Mouse (Mus musculus): ENCODE measurements at regions not wholly inside any gene's neighbourhood (a gene's known extent, or its start where the extent isn't known, plus 50 kb on each side); places are given as distances from the start of the nearest gene placed in this dataset.
A peak's percentile ranks its signal among the peaks of the same experiment; 100 is the strongest.

- no peak for DNase-seq
These were observed 60.9 kb upstream of the Foxa2 start for GRCm38 (mm10) chr2:148107607-148108115.

DNA sequence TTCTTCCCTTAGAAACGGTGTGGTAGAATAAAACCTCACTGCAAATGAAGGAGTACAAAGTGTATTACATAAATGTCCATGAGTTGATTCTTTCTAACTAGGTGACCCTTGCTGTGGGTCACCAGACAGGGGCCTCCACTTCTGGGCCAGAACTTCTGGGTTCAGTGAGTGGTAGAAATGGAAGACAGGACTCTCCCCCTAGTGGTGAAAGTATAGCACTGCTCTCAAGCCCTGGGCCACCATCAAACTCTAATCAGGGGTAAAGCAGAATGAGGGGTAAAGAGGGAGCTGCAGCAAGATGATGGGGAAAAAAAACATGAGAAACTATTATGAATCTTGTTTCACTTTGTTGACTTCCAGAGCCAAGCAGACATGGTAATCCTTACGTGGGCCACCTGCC lies 63.4 kb upstream of the Foxa2 start:
- DNase-seq: peak; percentile 6

DNA sequence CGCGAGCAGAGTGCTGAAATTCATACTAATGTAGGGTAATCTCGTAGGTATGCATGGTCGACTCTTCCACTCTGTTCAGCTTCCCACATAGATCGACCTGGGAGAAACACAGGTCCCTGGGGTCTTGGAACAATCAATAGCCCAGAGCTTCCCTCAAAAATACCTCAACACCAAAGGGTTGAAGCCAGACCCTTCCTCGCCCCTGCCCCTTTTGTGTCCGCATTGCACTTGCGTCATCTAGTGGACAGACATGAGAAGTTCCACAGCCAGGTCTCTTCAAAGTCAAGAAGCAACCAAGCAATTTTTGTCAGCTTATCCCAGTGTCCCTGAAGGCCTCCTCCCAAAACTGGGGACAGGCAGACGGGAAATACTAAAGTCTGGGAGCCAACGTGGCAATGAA lies 65.1 kb upstream of the Foxa2 start:
- DNase-seq: no peak

DNA sequence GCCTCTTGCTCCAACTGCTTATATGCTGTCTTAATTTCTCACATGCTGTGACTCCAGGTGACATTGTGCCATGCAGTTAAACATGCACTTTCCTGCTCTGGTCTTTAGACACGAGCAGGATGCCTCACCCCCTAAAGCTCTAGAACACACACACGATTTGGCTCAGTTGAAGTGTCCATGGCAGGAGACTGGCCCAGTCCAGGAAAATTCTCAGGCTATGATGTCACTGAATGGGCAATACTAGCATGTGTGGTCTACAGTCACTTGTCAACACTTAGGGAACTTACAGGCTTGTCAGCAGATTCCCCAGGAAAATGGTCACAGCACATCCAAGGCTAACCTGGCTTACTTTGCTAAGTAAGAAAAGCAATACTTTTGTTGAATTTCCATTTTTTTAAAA lies 66.4 kb upstream of the Foxa2 start:
- DNase-seq: no peak

GRCm38 (mm10) chr2:148114600-148114999 lies 67.8 kb upstream of the Foxa2 start:
- no peak for DNase-seq

DNA sequence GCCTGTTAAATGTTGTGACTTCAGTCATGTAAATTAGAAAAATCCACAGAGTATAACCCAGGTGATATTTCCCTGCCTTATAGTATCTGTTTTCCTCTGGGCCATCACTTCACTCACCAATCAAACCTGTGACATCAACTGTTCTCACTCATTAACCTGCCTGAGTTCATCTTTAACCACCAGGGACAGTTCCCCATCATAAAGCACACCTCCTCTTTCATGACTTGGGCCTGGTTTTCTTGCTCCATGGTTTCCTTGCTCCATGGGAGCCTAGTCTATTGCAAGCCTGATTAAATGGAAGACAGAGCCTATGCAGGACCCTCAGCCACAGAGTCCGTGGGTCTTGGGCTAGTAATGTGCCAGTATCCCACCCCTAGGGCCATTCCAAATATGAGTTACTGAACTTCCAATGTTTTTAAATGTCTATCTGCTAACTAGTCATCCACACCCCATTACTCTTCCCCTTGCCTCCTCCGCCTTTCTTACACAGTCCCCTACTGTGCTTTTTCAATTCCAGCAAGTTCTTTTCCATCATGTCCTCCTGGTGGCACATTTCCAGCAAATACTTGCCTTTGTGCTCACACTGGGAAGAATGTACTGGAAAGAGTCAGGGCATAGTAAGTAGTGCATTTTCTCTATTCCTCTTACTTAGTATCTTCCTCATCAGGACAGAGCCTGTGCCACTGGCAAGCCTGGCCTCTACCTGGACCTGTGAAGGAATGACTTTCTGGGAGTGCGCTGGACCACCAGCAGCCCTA lies 69.4 kb upstream of the Foxa2 start:
- DNase-seq: no peak

DNA sequence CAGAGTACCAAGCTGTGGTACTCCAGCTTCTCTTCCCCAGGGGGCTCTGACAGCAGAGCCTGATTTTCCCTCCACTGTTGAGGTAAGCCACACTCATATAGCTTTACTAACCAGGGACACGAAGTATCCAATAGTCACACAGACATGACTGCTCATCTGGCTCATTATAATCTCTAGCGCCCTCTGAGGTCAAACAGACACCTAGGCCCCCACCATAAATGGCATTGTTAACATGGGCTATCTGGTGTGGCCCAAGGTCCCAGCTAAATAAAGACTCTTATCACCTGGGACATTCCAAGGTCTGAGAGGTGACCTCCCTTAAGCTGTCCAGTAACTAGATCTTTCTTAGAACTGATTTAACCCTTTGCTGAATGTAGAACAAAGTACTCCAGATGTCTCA lies 70.7 kb upstream of the Foxa2 start:
- no peak for DNase-seq

DNA sequence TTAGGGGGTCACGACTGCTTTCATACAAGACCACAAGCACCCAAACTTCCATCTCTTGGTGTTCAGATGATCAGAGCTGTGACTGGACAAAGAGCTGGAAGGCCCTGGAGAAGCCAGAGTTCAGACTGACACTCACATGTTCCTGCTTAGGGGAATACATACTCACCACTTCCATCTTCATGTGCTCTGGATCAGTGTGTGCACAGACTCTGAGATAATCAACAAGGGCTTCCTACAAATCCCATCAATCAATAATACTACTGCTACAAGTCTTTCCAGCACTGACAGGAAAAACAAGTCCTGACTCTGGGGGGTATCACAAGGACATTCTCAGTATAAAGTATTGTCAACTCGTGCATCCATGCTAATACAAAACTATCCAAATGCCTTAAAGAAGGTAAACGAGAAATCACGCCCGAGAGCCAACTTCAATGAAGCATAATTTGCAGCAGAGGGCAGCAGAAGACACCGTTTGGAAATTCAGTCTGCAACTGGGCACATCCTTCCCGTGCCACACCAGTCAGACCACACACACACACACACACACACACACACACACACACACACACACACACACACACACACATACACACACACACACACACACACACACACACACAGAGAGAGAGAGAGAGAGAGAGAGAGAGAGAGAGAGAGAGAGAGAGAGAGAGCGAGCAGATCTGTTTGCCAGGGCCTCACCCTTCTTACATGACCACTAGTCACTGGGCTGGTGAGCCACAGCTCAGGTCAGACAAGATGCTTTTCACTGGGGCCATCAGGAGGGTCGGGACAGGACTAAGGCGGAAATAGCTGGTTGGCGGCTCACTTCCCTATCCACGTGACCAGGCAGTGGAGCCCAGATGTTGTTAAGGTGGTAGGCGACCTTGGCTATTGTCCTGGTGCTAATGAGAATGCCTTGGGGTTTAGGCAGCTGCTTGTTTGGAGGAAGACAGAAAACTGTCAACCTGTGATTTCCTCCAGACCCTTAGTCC lies 75.4 kb upstream of the Foxa2 start:
- DNase-seq: peak; percentile 41

GRCm38 (mm10) chr2:148123780-148124179 lies 77.0 kb upstream of the Foxa2 start:
- no peak for DNase-seq

DNA sequence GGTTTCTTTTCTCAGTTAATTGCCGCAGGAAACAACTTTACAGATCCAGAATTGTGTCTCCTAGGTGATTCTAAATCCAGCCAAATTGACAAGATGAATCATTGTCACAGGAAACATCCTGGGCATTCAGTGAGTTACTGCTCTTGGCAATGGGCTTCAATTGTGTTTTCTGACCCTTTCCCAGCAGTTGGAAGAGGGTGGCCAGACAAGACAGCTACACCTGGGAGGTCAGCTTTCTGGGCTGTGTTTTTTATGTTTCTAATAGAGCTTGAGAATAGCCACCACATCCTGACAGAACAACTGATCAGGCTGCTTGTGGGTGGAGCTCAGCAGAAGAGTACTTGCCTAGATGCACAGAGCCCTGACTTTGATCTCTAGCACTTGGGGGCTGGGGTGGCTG lies 87.0 kb upstream of the Foxa2 start:
- no peak for DNase-seq

DNA sequence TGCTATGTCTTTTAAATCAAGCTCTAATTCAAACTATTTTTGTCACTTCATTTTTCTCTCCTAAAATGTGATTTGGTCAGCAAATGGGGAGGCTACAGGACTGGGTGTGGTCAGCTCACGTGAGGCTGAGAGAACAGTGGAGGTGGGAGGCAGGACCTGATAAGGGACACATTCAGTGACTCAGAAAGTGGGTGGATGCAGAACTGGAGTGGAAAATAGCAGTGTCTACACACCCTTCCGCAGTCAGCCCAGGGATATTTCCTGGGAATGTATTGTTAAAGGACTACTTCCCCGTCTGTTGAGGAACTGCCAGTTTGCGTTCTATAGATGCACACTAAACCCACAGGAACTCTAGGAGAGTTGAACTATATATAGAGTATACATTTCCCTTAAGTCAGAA lies 95.2 kb upstream of the Foxa2 start:
- DNase-seq: peak; percentile 4

- DNase-seq: no peak
These were observed 98.0 kb upstream of the Foxa2 start for GRCm38 (mm10) chr2:148144816-148145215.

DNA sequence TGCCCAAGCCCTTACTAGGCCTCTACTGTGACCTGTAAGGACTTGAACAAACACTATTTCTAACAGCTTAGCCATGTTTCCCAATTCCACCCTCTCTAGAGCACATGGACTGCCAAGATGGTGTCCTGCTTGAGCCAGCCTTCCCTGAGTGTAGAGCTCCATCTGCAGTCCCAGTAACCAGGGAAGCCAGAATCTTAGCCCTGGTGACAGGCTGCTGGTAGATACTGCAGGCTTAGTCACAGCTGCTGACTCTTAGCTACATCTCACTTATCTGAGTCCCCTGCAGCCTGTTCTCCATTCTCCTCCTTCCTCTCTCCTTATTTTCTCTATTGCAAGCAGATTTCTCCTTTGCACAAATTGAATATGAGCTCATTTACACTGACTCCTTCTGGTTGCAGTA lies 101.5 kb upstream of the Foxa2 start:
- DNase-seq: no peak

GRCm38 (mm10) chr2:148149426-148149825 lies 102.7 kb upstream of the Foxa2 start:
- peak; percentile 12 for DNase-seq

DNA sequence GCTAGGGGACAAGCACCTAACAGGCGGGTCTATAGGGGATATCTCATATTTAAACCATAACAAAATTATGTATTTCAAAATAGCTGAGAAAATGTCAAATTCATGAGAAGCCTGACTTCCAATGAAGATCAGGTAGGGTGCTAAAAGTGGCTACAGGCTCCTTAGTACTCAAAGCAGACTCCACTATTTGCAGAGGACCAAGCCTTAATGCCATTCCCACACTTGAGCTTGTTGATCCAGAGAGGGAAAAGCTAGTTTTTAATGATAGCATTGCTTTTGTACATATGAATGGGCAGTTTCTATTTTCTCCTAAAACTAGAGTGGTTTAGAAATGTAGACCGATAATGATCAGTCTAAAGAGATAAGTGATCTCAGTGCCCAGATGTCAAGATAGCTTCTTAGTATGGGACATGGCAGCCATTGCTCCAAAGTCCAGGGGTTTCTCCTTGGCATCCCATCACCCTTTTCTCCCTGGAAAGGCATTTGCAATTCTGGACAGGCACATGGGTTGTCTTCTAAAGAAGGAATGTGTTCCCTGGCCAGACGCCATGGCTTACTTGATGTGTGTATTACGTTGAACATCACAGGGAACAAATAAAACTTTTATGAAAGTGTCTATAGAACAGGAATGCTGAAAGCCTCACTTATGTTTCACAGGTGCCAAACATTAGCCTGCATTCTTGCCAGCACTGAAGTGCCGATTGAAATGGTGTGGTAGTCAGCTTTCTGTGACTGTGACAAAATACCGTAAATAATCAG lies 106.9 kb upstream of the Foxa2 start:
- DNase-seq: no peak

DNA sequence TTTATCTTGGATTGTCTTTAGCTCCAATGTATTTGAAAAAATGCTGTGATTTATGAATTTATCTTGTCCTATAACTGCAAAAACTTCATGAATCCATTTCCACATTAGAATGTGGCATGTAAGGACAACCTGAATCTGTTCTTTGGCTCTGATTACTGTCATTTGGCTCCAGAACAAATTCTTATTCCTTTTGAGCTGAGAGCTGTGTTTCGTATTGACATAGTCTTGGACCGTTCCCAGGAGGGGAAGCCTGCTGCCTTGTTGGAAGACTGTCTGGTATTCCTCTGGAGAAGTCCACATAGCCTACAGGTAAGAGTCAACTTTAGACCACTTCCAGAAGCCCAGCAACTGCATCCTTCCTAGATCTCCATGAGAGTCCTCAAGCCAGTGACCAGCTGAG lies 109.4 kb upstream of the Foxa2 start:
- no peak for DNase-seq

- DNase-seq: no peak
These were observed 112.3 kb upstream of the Foxa2 start for GRCm38 (mm10) chr2:148159028-148159600.

DNA sequence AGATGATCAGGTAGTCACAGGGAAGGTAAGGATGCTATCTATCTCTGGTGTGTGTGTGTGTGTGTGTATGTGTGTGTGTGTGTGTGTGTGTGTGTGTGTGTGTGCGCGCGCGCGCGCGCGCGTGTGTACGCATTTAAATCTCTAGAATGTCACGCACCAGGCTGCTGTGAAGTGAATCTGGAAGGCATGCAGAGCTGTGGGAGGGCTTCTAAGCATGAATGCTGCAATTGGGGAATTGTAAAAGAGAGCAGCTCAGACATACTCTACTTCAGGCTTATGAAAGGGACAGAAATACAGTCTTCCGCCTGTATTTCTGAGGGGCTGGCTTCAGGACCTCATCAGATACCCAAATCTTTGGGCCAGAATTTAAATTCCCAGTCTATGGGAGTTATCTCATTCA lies 114.2 kb upstream of the Foxa2 start:
- no peak for DNase-seq

DNA sequence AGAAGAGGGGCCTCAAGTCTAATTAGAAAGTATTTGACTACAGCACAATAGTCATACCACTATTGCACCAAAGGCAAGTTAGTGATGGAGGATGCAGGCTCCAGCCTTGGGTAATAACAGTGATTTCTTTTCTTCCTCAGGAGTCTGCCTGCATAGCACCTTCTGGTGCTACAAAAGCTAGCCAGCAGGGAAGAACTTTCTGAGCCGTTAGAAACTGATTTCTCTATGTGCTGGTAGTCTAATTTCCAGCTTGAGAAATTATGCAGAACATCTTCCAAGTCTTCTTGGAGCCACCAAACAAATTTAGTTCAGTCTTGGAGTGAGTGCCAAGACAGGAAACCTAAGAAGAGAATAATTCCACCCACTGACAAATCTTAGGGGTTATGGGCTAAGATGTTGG lies 115.2 kb upstream of the Foxa2 start:
- DNase-seq: no peak

- no peak for DNase-seq
These were observed 115.8 kb upstream of the Foxa2 start for GRCm38 (mm10) chr2:148162562-148162961.

DNA sequence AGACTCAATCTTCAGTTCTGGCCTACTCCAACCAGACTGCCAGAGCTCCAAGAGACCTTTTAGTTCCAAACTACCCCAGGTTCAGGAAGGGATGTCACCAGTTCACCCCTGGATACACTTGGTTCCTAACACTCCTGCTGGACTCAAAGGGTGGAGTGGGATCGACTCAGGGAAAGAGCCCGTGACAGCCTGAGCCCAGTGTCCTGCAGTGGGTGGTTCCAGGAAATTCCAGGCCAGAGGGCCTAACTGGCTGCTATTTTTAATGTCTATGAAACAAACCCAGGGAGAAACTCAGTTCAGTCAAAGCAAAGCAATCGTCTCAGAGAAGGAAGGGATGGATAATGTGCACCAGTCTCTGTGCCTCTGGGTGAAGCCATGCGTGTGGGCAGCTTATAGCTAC lies 124.3 kb upstream of the Foxa2 start:
- peak; percentile 10 for DNase-seq

DNA sequence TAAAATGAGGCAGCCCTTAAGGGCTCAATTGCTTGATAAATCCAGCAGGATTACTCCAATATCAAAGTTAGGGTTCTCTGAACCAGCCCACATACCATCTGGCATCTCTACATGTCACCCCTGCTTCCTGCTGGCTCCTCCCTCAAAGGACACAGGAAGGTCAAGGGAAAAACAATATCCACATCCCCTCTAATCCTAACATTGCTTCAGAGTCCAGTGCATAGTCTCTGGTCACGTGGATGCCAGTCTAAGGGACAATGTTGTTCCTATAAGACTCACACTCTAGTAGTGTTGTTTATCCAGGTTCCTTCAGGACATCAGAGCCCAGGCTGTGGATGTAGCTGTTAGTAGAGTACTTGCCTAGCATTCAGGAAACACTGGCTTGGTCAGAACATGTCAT lies 124.9 kb upstream of the Foxa2 start:
- DNase-seq: no peak
